Mouse (Mus musculus) cerebellum, adult (tissue): ENCODE data around the gene Glis2.
"Not testable (repeated sequence)": the region's sequence is repeated elsewhere in the genome, so short reads cannot be mapped to it uniquely, and the experiment has no call there.

Source experiments
- ATAC-seq: cut with Nextera tagmentation; 2 replicates; pipeline ENCODE4 v1.9.2; 2017; ENCODE audit warnings: mild to moderate bottlenecking, moderate library complexity, mixed read lengths; ENCODE audit not compliant: insufficient number of reproducible peaks, low FRiP score, low TSS enrichment

The Glis2 gene

DNA sequence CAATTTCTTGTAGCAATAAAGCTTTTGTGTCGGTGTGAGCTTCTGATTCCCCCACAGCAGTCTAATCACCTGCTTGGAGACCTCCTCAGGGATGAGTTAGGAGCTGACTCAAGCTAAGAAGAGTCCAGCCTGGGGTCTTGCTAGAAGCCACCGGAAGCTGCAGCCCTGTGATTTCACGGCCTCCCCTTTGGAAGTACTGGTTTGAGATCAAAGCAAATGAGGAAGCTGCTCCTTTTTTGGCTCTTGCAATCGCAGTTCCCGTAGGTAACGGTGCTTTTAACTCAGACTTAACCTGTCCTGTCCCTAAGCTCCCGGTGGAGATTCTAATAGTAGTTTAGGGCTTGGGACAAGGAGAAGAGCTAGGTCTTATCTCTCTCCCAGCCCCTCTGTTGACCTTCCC, 15.9 kb upstream of the Glis2 start:
- no peak for ATAC-seq

DNA sequence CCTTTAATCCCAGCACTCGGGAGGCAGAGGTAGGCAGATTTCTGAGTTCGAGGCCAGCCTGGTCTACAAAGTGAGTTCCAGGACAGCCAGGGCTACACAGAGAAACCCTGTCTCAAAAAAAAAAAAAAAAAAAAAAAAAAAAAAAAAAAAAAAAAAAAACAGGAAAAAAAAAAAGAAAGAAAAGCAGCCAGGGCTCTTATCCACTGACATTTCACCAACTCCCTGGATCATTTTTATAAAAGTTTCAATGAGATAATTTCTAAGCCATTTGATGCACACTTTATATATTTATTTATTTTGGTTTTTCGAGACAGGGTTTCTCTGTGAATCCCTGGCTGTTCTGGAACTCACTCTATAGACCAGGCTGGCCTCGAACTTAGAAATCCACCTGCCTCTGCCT, 13.3 kb upstream of the Glis2 start:
- not testable (repeated sequence) for ATAC-seq

DNA sequence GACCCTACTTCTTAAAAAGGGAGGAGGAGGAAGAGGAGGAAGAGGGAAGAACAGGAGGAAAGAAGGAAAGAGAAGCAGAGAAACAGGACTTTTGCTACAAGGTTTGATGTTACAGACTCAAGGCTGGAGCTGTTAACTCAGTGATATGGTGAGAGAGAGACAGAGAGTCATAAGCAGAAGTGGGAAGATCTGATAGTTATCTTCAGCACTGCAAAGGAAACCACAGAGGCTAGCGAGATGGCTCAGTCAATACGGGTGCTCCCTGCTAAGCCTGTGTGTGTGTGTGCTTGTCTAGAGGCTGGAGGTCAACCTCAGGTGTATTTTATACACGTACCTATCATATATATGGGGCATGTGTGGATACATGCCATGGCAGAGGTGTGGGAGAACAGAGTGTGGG, 10.7 kb upstream of the Glis2 start:
- no peak for ATAC-seq

DNA sequence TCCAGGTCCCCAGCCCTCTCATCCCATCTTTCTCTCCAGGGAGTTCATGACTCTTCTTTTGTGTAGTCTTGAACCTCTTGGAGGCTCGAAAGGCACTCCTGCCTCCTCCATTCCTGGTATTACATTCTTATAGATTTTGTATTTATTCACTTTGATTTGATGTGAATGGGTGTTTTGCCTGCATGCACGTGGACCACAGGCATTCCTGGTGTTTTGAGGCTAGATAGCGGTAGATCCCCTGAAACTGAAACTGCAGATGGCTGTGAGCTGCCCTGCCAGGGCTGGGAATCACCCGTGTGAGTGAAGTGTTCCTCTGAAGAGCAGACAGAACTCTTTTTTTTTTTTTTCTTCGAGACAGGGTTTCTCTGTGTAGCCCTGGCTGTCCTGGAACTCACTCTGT, 10.1 kb upstream of the Glis2 start:
- no peak for ATAC-seq

GRCm38 (mm10) chr16:4585642-4586530, 8.6 kb upstream of the Glis2 start:
- ATAC-seq: 0 out of 2 replicates have a peak, but pooled peaks have one; percentile 4

GRCm38 (mm10) chr16:4586531-4587123, 7.9 kb upstream of the Glis2 start:
- ATAC-seq: peak; percentile 97

DNA sequence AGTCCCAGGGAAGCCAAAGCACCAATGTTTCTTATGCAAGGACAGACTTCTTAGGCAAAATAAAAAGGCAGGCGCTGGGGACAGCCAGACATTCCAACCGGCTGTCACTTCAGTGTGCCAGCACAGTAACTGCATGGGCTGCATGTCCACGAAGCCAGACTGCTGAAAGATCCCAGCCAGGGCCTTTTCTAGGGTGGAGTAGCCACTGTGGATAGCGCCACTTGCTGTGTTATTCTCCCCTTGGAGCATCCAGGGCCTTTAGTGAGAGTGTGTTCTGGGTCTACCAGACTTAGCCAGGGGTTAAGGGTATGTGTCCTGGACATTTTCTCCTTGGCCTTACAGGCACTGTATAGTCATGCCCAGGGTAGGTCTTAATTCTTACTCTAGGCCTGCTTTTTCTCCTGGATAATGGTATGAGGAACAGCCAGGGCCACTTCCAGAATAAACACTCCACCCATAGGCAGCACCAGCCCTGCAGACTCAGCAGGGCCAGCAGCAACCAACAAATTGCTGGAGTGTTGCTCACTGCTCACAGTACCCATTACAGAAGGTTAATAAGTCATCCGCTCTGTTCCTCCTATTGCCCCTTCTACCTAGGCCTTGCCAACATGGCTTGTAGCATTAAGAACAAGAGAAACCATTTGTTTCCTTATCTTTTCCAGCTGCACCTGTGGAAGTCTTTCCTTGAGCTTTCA, 6.8 kb upstream of the Glis2 start:
- no peak for ATAC-seq

DNA sequence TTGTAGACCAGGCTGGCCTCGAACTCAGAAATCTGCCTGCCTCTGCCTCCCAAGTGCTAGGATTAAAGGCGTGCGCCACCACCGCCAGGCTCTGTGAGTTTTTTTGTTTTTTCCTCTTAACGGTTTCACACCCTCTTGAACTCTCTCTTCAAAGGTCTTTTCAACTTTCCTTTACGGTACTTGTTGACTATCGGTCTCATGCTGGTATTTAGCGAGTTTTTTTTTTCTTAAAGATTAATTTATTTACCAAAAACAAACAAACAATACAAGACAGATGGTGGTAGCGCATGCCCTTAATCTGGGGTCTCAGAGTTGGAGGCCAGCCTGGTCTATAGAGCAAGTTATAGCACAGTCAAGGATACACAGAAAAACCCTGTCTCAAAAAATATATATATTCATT, 4.3 kb upstream of the Glis2 start:
- ATAC-seq: no peak

DNA sequence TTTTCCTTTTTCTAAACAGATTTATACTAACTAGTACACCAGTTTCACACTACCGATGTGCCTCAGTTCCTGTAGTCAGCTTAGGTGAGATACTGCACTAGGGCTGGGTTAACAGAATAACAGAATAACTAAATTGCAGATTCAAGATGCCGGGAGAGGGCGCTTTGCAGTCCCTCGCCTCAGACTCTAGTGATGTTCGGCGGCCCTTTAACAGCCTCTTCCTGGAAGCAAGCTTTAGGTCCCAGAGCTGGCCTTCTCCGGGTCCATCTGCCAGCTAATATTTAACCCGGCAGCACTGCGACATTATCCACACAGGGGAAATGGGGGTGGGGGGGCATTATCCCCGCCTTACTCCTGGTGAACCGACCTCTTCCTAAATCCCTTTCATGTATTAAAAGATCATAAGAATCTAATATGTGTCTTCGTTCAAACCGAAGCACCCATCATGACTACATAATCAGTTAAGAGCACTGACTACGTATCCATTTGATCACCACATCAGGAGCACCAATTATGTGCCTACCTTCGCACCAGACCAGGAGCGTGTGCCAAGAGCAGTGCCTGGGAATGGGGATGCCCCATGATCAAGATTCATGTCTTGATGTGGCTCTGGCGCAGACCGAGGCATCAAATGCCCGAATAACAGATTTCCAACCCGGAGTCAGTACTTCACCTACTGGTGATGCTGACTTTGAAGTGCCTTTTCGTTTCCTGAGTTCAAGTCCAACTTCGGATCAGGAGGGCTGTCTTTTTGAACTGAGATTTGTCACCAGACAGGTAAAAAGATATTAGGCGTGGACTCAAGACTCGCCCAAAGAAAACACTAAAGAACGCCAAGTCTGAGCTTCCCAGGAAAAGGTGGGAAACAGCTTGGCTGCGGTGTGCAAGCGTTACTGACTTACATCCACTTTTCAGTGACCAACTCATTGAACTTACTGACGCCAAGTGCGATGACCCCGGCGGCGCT, 1.3 kb upstream of the Glis2 start:
- peak; percentile 62; the same call in 1 of the 2 replicates for ATAC-seq

DNA sequence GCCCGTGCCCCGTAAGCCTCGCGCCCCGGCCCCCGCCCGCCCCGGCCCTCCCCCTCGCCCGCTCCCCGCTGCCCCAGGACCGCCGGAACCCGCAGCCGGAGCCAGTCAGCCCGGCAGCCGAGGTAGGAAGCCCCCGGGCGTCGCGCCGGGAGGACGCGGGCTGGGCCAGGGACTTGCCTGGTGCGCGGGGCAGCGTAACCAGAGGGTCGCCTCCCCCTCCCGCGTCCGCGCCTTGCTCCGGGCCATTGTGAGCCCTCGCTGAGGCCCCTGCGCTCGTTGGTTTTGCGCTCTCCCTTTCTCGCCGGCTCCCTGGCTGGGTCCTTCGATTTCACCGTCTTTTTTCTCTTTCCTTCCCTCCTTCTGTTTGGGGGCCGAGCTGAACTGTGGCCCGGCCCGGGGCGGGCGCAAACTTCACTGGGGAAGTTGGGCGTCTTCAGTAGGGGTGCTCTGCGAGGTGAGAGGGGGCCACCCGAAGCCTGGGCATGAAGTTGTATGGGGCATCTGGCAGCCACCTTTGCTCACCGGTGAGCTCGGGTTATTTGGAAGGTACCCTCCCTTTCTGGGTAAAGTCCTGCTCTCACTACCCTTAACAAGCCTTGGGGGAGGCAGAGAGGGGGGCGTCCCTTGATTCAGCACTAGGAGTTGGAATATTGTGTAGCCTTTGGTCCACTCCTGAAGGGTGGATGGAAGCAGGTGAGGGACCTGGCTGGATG, 457 bp downstream of the Glis2 start:
- ATAC-seq: no peak

GRCm38 (mm10) chr16:4595527-4595963, 1.0 kb downstream of the Glis2 start:
- no peak for ATAC-seq

DNA sequence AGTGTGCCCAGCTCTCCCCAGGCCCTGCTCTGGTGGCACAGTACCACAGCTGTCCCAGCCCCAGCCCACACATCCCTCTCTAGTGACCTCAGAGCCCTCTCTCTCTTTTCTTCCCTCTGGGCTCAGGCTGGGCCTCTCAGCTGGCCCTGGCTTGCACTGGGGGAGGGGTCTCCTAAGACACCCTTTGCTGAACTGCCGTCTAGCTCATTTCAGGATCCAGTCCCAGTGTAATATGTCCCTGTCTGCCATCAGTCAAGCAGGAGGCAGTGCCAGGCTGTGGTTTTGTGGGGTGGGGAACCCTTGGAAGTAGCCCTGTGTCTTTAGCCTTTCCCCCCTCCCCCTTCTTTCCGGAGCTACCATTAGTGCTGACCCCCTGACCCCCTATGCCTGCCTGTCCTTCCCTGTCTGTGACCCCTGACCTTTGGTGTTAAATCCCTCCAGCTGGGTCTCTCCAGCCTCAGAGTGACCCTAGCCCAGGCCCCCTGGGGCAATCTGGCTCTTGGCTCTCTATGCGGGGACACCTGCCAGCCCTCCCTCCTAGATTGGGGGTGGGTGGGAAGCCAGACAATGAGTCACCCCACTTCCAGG, 1.7 kb downstream of the Glis2 start:
- ATAC-seq: no peak

DNA sequence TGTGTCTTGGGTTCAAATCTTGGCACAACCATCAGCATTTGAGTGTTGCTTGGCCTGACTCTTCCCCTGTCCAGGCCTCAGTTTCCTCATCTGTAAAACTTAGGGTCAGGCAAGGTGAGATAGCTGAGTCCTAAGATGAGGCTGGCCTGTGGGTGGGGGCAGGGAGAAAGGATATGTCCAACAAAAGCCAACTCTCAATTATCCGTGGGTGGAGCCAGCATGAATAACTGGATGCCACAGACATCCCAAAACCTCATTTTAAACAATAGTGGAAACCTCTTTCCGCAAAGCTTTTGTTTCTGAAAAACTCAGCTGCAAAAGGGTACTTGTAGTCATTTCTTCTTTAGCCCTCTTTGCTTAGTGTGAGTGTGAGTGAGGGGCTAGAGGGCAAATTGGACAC, 2.3 kb downstream of the Glis2 start:
- ATAC-seq: no peak

GRCm38 (mm10) chr16:4597296-4597695, 2.8 kb downstream of the Glis2 start:
- no peak for ATAC-seq

DNA sequence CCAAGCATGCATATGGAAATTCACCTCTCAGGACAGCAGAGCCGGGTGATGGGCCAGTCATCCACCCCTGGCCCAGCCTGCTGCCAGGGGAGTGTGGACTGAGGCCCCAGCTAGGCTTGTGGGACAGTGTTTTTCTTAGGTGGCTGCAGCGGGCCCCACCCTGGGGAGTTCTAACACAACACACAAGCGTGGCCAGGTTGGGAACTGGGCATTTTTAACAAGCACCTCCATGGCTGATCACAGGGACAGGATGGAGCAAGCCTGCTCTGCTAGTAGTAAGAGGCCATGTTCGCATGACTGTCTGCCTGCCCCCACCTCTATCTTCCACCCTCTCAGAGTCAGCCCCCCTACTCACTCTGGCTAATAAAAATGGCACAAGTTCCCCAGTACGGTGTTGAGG, 3.5 kb downstream of the Glis2 start:
- ATAC-seq: no peak

DNA sequence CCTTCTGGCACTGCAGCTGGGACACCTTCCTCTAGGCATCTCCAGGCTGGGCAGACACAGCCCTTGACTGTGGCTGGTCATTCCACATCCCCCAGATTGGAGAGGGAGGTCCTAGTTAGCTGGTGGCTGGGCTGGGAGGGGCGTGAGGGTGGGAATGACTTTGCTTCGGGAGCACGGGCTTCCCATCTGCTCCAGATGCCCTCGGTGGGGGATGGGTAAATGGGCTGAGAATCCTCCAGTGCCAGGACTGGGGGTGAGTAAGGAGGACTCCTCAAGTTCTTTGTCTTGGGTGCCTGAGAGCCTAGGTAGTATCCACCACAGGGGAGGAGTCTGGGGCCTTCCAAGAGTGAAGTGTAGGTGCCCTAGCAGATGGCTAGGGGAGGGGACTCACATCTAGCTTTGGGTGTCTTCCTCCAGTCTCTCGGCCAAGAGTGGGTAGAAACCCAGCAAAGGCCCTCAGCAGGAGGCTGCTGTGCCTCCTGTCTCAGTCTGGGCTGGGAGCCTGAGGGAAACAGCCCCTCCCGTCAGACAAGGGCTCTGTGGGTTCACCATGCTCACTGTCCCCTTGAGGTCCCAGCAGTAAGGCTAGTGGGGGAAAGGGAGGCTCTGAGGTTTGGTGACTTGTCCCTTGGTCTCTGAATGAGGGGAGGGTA, 4.5 kb downstream of the Glis2 start:
- no peak for ATAC-seq

- ATAC-seq: no peak
Measured at GRCm38 (mm10) chr16:4599616-4600015, 5.1 kb downstream of the Glis2 start.

GRCm38 (mm10) chr16:4600701-4601310, 6.3 kb downstream of the Glis2 start:
- ATAC-seq: no peak
